Mouse (Mus musculus) midbrain, embryonic 10.5 days (tissue): ENCODE results near the gene Espl1. TPM values are rescaled to one million over a fixed set of nuclear protein-coding genes. Genes with fewer than 3 reads are reported as not detected.

Experiments used
- DNase-seq: peaks from one replicate; pipeline ENCODE4 v3.0.0-alpha.2; 2017; ENCODE audit warnings: low spot score
- H3K27ac ChIP-seq: fragments of 300-500 bp; sonication (generic); replicated peaks from 2 replicates; pipeline ENCODE4 v1.5.1; 2016; ENCODE audit warnings: mild to moderate bottlenecking
- H3K27me3 ChIP-seq: fragments of 300-500 bp; sonication (generic); 2 replicates; pipeline ENCODE4 v1.6.1; 2016; ENCODE audit warnings: low read depth, mild to moderate bottlenecking; ENCODE audit not compliant: poor library complexity, severe bottlenecking
- H3K36me3 ChIP-seq: fragments of 300-500 bp; sonication (generic); 2 replicates; pipeline ENCODE4 v1.6.1; 2016; ENCODE audit warnings: mild to moderate bottlenecking, moderate library complexity
- H3K4me1 ChIP-seq: fragments of 300-500 bp; sonication (generic); 2 replicates; pipeline ENCODE4 v1.6.1; 2016
- H3K4me3 ChIP-seq: fragments of 300-500 bp; sonication (generic); 2 replicates; pipeline ENCODE4 v1.5.1; 2016; ENCODE audit warnings: mild to moderate bottlenecking, moderate library complexity
- H3K9me3 ChIP-seq: fragments of 300-500 bp; sonication (generic); replicated peaks from 2 replicates; pipeline ENCODE4 v1.6.1; 2016; ENCODE audit warnings: mild to moderate bottlenecking
- WGBS: fragments of 180-500 bp; shearing (Covaris S2); methylation state at CpG from one replicate; pipeline ENCODE4 v1.1.7; 2016; 5-methylcytosine and 5-hydroxymethylcytosine counted together
- polyA plus RNA-seq: library from polyadenylated mRNA; unstranded; fragments of >200 nt; fragmentation: Nextera tagmentation; extraction: Ambion mirVana; gene quantifications from 2 replicates; pipeline ENCODE4 v1.2.1, GENCODE M21; 2016

The Espl1 gene
- polyA plus RNA-seq, 1 experiment from 2014 or later: 54.4 TPM

- Histone ChIP-seq H3K27ac (peak overlapping the region; percentile 95), H3K27me3 (peaks cover 46% of the 10 kb centered on the region), H3K4me1 (peaks cover 56% of the 10 kb centered on the region), H3K9me3 (no peaks in the 10 kb centered on the region), H3K36me3 (no peaks in the 10 kb centered on the region), H3K4me3 (peak overlapping the region; percentile 63)
- DNase-seq: peak; percentile 84
- under 1% methylated on average over 49 of the region's 49 CpGs for WGBS
These were observed 59.2 kb downstream of the Espl1 start for GRCm38 (mm10) chr15:102355134-102355870.

GRCm38 (mm10) chr15:102355871-102356441, 59.9 kb downstream of the Espl1 start:
- DNase-seq: peak; percentile 82
- H3K36me3 ChIP-seq: no peaks in the 10 kb centered on the region
- peak overlapping the region; percentile 63 for H3K4me3 ChIP-seq
- WGBS: under 1% methylated on average over 38 of the region's 38 CpGs
- peaks cover 54% of the 10 kb centered on the region for H3K4me1 ChIP-seq
- no peaks in the 10 kb centered on the region for H3K9me3 ChIP-seq
- H3K27me3 ChIP-seq: peaks cover 48% of the 10 kb centered on the region
- peak overlapping the region; percentile 95 for H3K27ac ChIP-seq

GRCm38 (mm10) chr15:102356501-102357325, 60.6 kb downstream of the Espl1 start:
- DNase-seq: peak; percentile 59

GRCm38 (mm10) chr15:102358126-102358525, 62.1 kb downstream of the Espl1 start:
- H3K4me1 ChIP-seq: peaks cover 61% of the 10 kb centered on the region
- DNase-seq: peak; percentile 53

More at GRCm38 (mm10) chr15:102356501-102357325, 60.6 kb downstream of the Espl1 start:
- H3K9me3 ChIP-seq: no peaks in the 10 kb centered on the region
- H3K36me3 ChIP-seq: no peaks in the 10 kb centered on the region
- H3K4me1 ChIP-seq: peaks cover 50% of the 10 kb centered on the region
- peaks cover 53% of the 10 kb centered on the region for H3K27me3 ChIP-seq
- 14% methylated on average over 16 of the region's 16 CpGs for WGBS
- peak overlapping the region; percentile 95 for H3K27ac ChIP-seq
- H3K4me3 ChIP-seq: peak overlapping the region; percentile 63

GRCm38 (mm10) chr15:102358834-102359233, 62.8 kb downstream of the Espl1 start:
- no peak overlapping the region for H3K27ac ChIP-seq
- H3K4me3 ChIP-seq: peak overlapping the region; percentile 40; the same call in 1 of the 2 replicates
- peaks cover 73% of the 10 kb centered on the region for H3K27me3 ChIP-seq
- no peak for DNase-seq
- no peaks in the 10 kb centered on the region for H3K36me3 ChIP-seq
- peaks cover 61% of the 10 kb centered on the region for H3K4me1 ChIP-seq
- H3K9me3 ChIP-seq: no peaks in the 10 kb centered on the region
- WGBS: 31% methylated on average over 5 of the region's 5 CpGs

More at GRCm38 (mm10) chr15:102358126-102358525, 62.1 kb downstream of the Espl1 start:
- H3K36me3 ChIP-seq: no peaks in the 10 kb centered on the region
- H3K27me3 ChIP-seq: peaks cover 66% of the 10 kb centered on the region
- H3K9me3 ChIP-seq: no peaks in the 10 kb centered on the region
- peak overlapping the region; percentile 43; the same call in 1 of the 2 replicates for H3K27ac ChIP-seq
- H3K4me3 ChIP-seq: peak overlapping the region; percentile 40
- WGBS: 1% methylated on average over 25 of the region's 25 CpGs

- Histone ChIP-seq H3K27ac (peak overlapping the region; percentile 73), H3K36me3 (no peaks in the 10 kb centered on the region), H3K9me3 (no peaks in the 10 kb centered on the region), H3K27me3 (peaks cover 92% of the 10 kb centered on the region), H3K4me1 (peaks cover 52% of the 10 kb centered on the region), H3K4me3 (peak overlapping the region; percentile 39)
- DNase-seq: peak; percentile 45
- WGBS: 14% methylated on average over 14 of the region's 14 CpGs
These were observed 66.6 kb downstream of the Espl1 start for GRCm38 (mm10) chr15:102362648-102363047.

- H3K4me1 ChIP-seq: peaks cover 33% of the 10 kb centered on the region
- H3K27ac ChIP-seq: no peak overlapping the region
- peaks cover 91% of the 10 kb centered on the region for H3K27me3 ChIP-seq
- no peak overlapping the region for H3K4me3 ChIP-seq
- WGBS: 85% methylated on average over 1 of the region's 1 CpGs
- H3K36me3 ChIP-seq: no peaks in the 10 kb centered on the region
- DNase-seq: no peak
- H3K9me3 ChIP-seq: no peaks in the 10 kb centered on the region
These were observed 68.6 kb downstream of the Espl1 start for GRCm38 (mm10) chr15:102364678-102365077.

- WGBS: 3% methylated on average over 7 of the region's 7 CpGs
- DNase-seq: no peak
- no peaks in the 10 kb centered on the region for H3K9me3 ChIP-seq
- no peaks in the 10 kb centered on the region for H3K36me3 ChIP-seq
- peaks cover 97% of the 10 kb centered on the region for H3K27me3 ChIP-seq
- H3K4me1 ChIP-seq: peaks cover 48% of the 10 kb centered on the region
- H3K4me3 ChIP-seq: peak overlapping the region; percentile 47
- peak overlapping the region; percentile 50 for H3K27ac ChIP-seq
These were observed 70.2 kb downstream of the Espl1 start for GRCm38 (mm10) chr15:102366238-102366637.

- H3K36me3 ChIP-seq: no peaks in the 10 kb centered on the region
- H3K4me3 ChIP-seq: peak within 1 kb of the TSS; percentile 47
- H3K27me3 ChIP-seq: peaks cover 99% of the 10 kb centered on the region
- no peaks in the 10 kb centered on the region for H3K9me3 ChIP-seq
- peak; percentile 51 for DNase-seq
- 6% methylated on average over 15 of the region's 15 CpGs for WGBS
- H3K4me1 ChIP-seq: peaks cover 48% of the 10 kb centered on the region
- peak within 1 kb of the TSS; percentile 50 for H3K27ac ChIP-seq
These were observed 70.8 kb downstream of the Espl1 start, which contains the start of gene Sp7 for GRCm38 (mm10) chr15:102366733-102367344. Gene Sp7, minus strand, starts transcription at chr15:102367182.

- WGBS: 12% methylated on average over 13 of the region's 13 CpGs
- Histone ChIP-seq H3K36me3 (no peaks in the 10 kb centered on the region), H3K9me3 (no peaks in the 10 kb centered on the region), H3K27ac (no peak overlapping the region), H3K4me3 (no peak overlapping the region), H3K4me1 (peaks cover 37% of the 10 kb centered on the region), H3K27me3 (peaks cover 83% of the 10 kb centered on the region)
- DNase-seq: no peak
These were observed 73.9 kb downstream of the Espl1 start for GRCm38 (mm10) chr15:102369972-102370371.

GRCm38 (mm10) chr15:102370727-102371126, 74.7 kb downstream of the Espl1 start:
- H3K27ac ChIP-seq: peak overlapping the region; percentile 53; the same call in 1 of the 2 replicates
- peaks cover 83% of the 10 kb centered on the region for H3K27me3 ChIP-seq
- H3K4me1 ChIP-seq: peaks cover 30% of the 10 kb centered on the region
- no peak for DNase-seq
- H3K9me3 ChIP-seq: no peaks in the 10 kb centered on the region
- no peaks in the 10 kb centered on the region for H3K36me3 ChIP-seq
- no peak overlapping the region; the same call in 1 of the 2 replicates for H3K4me3 ChIP-seq
- 9% methylated on average over 10 of the region's 10 CpGs for WGBS
